Mouse (Mus musculus) midbrain, postnatal 0 days (tissue): Measurements from ENCODE around the gene Tmem135. TPM values are rescaled to one million over a fixed set of nuclear protein-coding genes. Genes with fewer than 3 reads are reported as not detected.

Source experiments
- ATAC-seq: fragments of 200-750 bp; cut with Nextera tagmentation; 2 replicates; pipeline ENCODE4 v1.8.0; 2017; ENCODE audit warnings: moderate number of reproducible peaks, mild to moderate bottlenecking, moderate TSS enrichment, moderate library complexity; ENCODE audit not compliant: low FRiP score
- DNase-seq: peaks from one replicate; pipeline ENCODE4 v3.0.0-alpha.2; 2015; ENCODE audit warnings: low spot score
- H3K27ac ChIP-seq: fragments of 300-500 bp; sonication (generic); 2 replicates; pipeline ENCODE4 v1.5.1; 2014; ENCODE audit warnings: low read depth, mild to moderate bottlenecking, low read length, mixed read lengths
- H3K27me3 ChIP-seq: fragments of 300-500 bp; sonication (generic); 2 replicates; pipeline ENCODE4 v1.6.1; 2014; ENCODE audit warnings: low read length, control low read depth, mixed read lengths; ENCODE audit not compliant: insufficient read depth
- H3K36me3 ChIP-seq: fragments of 300-500 bp; sonication (generic); 2 replicates; pipeline ENCODE4 v1.6.1; 2014; ENCODE audit warnings: low read length, control low read depth, mixed read lengths; ENCODE audit not compliant: insufficient read depth
- H3K4me1 ChIP-seq: fragments of 300-500 bp; sonication (generic); 2 replicates; pipeline ENCODE4 v1.6.1; 2014; ENCODE audit warnings: mild to moderate bottlenecking, control low read depth, antibody characterized with exemption, low read length, mixed read lengths; ENCODE audit not compliant: insufficient read depth
- H3K4me2 ChIP-seq: fragments of 300-500 bp; sonication (generic); 2 replicates; pipeline ENCODE4 v1.6.1; 2014; ENCODE audit warnings: low read depth, mild to moderate bottlenecking, low read length, mixed read lengths; ENCODE audit not compliant: poor library complexity, severe bottlenecking
- H3K4me3 ChIP-seq: fragments of 300-500 bp; sonication (generic); 2 replicates; pipeline ENCODE4 v1.5.1; 2014; ENCODE audit warnings: low read depth, mild to moderate bottlenecking, low read length, moderate library complexity
- H3K9ac ChIP-seq: fragments of 300-500 bp; sonication (generic); replicated peaks from 2 replicates; pipeline ENCODE4 v1.6.1; 2014; ENCODE audit warnings: mild to moderate bottlenecking, low read length, moderate library complexity, mixed read lengths; ENCODE audit not compliant: poor library complexity, severe bottlenecking
- H3K9me3 ChIP-seq: fragments of 300-500 bp; sonication (generic); 2 replicates; pipeline ENCODE4 v1.6.1; 2016; ENCODE audit warnings: low read length, control low read depth
- CTCF ChIP-seq: IDR thresholded peaks from 2 replicates; pipeline ENCODE4 v1.5.1; 2016; ENCODE audit warnings: antibody characterized with exemption, mild to moderate bottlenecking
- WGBS: fragments of 180-500 bp; shearing (Covaris S2); extraction: QIAGEN DNeasy Blood & Tissue Kit; methylation state at CpG from one replicate; pipeline ENCODE4 v1.1.7; 2014; 5-methylcytosine and 5-hydroxymethylcytosine counted together
- polyA plus RNA-seq: library from polyadenylated mRNA; unstranded; fragments of >200 nt; fragmentation: Nextera tagmentation; extraction: Ambion mirVana; gene quantifications from 2 replicates; pipeline ENCODE4 v1.2.1, GENCODE M21; 2015
- total RNA-seq: library from RNA; depleted of rRNA; stranded (reverse); fragments of >200 nt; gene quantifications from 2 replicates; pipeline ENCODE4 v1.2.3, GENCODE M21; 2014

Gene Tmem135
- total and polyA plus RNA-seq, 2 experiments from 2014 or later, result 33.5 to 35.7 TPM

DNA sequence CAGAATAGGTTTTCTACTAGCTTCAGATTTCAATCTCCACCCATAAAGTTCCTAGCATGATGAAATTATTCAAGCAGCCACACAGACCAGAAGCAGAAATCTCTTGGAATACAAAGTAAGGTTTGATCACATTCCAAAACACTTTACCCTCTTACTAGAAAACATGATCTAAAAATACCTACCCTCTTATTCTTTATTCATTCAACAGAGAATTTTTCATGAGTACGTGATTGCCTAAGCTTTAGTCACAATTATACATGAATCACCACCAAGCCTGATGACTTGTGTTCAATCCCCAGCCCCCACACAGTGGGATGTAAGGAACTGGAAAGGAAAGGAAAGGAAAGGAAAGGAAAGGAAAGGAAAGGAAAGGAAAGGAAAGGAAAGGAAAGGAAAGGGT is 136.5 kb downstream of the Tmem135 start:
- ATAC-seq, result no peak
- no peaks in the 10 kb centered on the region for H3K36me3 ChIP-seq
- no peak overlapping the region for H3K27ac ChIP-seq
- no peak for TF ChIP-seq CTCF
- WGBS, result 92% methylated on average over 1 of the region's 1 CpGs
- no peak overlapping the region for H3K4me2 ChIP-seq
- no peaks in the 10 kb centered on the region for H3K9me3 ChIP-seq
- H3K4me3 ChIP-seq, result no peak overlapping the region
- DNase-seq, result no peak
- no peak overlapping the region for H3K9ac ChIP-seq
- no peaks in the 10 kb centered on the region for H3K4me1 ChIP-seq
- no peaks in the 10 kb centered on the region for H3K27me3 ChIP-seq

DNA sequence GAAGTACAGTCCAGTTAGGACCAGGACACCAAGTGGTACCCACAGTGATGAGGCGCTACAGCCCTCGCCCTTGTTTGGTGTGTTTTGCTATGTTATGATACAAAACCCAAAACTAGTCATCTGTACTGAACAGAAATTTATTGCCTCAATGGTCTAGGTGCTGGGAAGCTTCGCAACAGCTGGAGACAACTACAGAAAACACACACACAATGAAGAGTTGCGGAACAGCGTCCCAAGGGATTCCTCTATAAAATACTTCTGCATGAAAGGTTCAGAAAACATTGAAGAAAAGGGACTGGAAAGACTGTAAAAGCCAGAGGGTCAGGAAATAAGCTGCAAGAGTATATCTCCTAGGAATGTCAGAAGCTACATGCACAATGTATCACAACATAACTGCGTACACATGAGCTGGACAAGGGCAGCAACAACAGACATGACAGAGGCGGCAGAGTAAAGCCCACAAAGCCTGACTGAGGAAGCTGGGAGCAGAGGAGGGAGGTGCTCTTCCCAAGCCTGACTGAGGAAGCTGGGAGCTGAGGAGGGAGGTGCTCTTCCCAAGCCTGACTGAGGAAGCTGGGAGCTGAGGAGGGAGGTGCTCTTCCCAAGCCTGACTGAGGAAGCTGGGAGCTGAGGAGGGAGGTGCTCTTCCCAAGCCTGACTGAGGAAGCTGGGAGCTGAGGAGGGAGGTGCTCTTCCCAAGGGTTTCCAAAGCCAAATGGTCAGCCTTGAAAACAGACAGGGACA is 137.8 kb downstream of the Tmem135 start:
- Histone ChIP-seq H3K9ac (no peak overlapping the region), H3K9me3 (no peaks in the 10 kb centered on the region), H3K27ac (no peak overlapping the region), H3K4me2 (no peak overlapping the region), H3K4me1 (no peaks in the 10 kb centered on the region), H3K27me3 (no peaks in the 10 kb centered on the region), H3K36me3 (no peaks in the 10 kb centered on the region), H3K4me3 (no peak overlapping the region)
- WGBS, result 83% methylated on average over 7 of the region's 7 CpGs
- no peak for DNase-seq
- no peak for TF ChIP-seq CTCF
- ATAC-seq, result no peak

DNA sequence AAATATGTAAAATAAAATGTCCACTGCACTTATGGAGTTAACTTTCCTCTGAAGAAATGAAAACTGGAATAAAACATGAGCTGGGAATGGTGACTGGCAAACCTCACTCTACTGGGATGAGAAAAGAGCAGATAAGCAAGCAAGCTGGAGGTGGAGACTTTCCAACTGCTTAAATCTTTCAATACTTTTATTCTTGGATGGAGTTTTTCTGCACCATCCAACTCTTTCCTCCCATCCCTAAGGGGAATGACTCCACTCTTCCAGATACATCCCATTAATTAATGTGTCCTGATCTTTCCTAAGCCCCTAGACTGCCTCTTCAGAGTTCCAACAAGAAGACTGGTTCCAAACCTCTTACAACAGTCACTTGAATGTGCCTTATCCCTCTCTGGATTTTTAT is 143.1 kb downstream of the Tmem135 start:
- DNase-seq (no peak), ATAC-seq (no peak)

DNA sequence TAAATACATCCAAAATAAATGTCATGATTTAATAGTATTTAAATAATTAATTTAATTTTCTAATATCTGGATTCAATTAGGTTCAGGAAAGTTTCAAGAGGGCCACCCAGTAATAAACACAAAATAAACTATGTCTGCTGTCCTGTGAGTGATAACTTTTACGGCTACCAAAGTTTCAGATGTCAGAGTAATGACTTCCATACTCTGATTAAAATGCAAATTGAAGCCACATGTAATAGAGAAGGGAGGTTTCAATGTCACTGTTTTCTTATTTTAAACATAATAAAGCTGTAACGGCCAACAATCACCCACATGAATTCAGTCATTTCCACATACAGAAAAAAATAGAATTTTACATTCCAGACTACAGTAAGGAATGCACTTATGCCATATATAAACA is 145.2 kb downstream of the Tmem135 start:
- no peak for TF ChIP-seq CTCF
- no peaks in the 10 kb centered on the region for H3K9me3 ChIP-seq
- no peak for DNase-seq
- no peak overlapping the region for H3K9ac ChIP-seq
- ATAC-seq, result no peak
- 88% methylated on average over 2 of the region's 2 CpGs for WGBS
- H3K27me3 ChIP-seq, result no peaks in the 10 kb centered on the region
- no peaks in the 10 kb centered on the region for H3K36me3 ChIP-seq
- no peaks in the 10 kb centered on the region for H3K4me1 ChIP-seq
- no peak overlapping the region for H3K27ac ChIP-seq
- no peak overlapping the region for H3K4me3 ChIP-seq
- H3K4me2 ChIP-seq, result no peak overlapping the region

More for the DNA sequence above, 143.1 kb downstream of the Tmem135 start:
- TF ChIP-seq CTCF, result no peak
- no peaks in the 10 kb centered on the region for H3K27me3 ChIP-seq
- no peaks in the 10 kb centered on the region for H3K4me1 ChIP-seq
- H3K4me2 ChIP-seq, result no peak overlapping the region
- H3K27ac ChIP-seq, result no peak overlapping the region
- no peaks in the 10 kb centered on the region for H3K9me3 ChIP-seq
- H3K36me3 ChIP-seq, result no peaks in the 10 kb centered on the region
- H3K9ac ChIP-seq, result no peak overlapping the region
- H3K4me3 ChIP-seq, result no peak overlapping the region

DNA sequence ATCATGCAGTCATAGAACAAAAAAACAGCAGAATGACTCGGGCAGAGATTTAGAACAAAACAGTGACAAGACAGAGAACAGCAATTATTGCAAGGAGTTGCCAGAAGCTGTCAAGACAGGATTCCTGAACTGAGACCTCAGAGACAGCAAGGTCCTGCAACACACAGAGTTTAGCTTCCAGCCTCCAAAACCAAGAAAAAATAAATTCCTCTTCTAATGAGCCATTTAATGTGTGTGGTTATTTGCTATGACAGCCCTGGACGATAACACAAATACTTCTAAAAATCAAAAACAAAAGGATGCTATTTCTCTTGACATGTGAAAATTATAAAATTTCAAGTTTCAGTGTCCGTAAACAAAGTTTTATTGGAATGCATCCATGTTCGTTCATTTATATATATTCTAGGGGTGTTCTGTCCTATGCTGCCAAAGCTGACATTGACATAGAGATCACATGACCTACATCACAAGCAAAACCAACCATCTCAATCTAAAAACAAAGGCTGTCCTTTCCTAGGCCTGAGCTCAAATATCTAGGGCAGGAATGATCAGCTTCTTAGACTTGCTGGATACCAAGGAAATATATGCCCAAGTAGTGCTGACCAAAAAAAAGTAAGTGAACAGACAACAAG is 146.0 kb downstream of the Tmem135 start:
- no peak for DNase-seq
- H3K4me3 ChIP-seq, result no peak overlapping the region
- no peak overlapping the region for H3K27ac ChIP-seq
- no peak for ATAC-seq
- no peaks in the 10 kb centered on the region for H3K27me3 ChIP-seq
- no peaks in the 10 kb centered on the region for H3K4me1 ChIP-seq
- TF ChIP-seq CTCF, result no peak
- H3K9ac ChIP-seq, result no peak overlapping the region
- H3K36me3 ChIP-seq, result no peaks in the 10 kb centered on the region
- no peaks in the 10 kb centered on the region for H3K9me3 ChIP-seq
- WGBS, result 72% methylated on average over 4 of the region's 4 CpGs
- H3K4me2 ChIP-seq, result no peak overlapping the region

DNA sequence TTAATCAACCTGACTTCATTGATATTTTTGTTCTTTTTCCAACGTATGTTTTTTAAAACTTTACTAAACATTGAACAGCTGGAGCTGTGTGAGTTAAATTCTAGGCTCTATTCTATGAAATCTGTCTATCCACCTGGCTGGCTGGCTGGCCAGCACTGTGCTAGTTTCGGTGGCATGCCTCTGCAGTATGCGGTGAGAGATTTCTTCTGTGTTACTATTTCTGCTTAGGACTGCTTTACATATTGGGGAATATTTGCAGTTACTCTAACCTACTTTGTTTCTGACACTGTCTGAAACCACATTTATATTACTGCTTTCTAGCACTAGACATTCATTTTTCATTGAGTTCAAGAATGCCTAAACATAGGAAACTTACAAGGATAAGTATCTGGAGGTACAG is 150.2 kb downstream of the Tmem135 start:
- H3K27me3 ChIP-seq, result no peaks in the 10 kb centered on the region
- ATAC-seq (no peak), DNase-seq (no peak)
- H3K9ac ChIP-seq, result no peak overlapping the region
- no peak overlapping the region for H3K4me2 ChIP-seq
- no peaks in the 10 kb centered on the region for H3K36me3 ChIP-seq
- H3K4me1 ChIP-seq, result no peaks in the 10 kb centered on the region
- H3K9me3 ChIP-seq, result no peaks in the 10 kb centered on the region
- TF ChIP-seq CTCF, result no peak
- WGBS, result 92% methylated on average over 3 of the region's 3 CpGs
- no peak overlapping the region for H3K27ac ChIP-seq
- H3K4me3 ChIP-seq, result no peak overlapping the region
